Mouse (Mus musculus) skeletal muscle tissue, adult 2 months (tissue): ENCODE measurements around the gene Zfp639.

Source experiments
- DNase-seq: peaks from one replicate; pipeline ENCODE4 v3.0.0-alpha.2; 2012; ENCODE audit warnings: low read depth, low spot score

Zfp639 gene

DNA sequence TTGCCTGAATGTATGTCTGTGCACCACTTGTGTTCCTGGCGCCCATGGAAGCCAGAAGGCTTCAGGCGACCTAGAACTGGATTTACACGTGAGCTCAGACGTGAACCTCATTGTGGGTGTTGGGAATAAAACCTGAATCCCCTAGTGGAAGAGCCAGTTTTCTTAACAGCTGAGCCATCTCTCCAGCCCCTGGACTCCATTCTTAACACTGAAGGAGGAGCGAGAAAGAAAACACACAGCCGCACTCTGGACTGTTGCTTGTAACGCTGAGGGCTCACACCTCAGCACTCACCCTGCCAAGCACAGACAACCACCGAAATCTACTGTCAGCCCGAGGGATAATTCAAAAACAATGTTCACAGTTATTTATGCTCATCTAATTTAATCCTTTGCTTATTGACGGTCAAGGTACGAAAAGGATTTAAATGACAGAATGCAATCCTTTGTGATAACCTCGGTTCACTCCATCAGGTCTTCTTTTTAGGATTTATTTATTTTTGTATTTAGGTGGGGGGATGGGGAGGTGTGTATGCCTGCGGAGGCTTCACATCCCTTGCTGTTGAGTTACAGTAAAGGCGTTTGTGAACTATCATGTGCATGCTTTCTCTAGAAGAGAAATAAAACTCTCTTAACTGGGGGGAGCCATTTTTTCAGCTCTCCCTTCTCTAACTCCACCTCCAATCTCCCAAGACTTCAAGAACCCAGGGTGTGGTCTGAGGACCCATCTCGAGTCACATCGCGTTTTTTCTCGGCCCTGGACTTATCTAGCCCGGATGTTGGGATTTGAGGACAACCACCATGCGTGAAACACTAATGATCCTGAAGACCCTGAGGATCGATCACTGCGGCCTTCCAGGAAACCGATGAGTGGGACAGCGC, at the start of gene Zfp639:
Gene Zfp639, plus strand, starts transcription at position 764 of the 879 bp plus-strand sequence.
- no peak for DNase-seq

DNA sequence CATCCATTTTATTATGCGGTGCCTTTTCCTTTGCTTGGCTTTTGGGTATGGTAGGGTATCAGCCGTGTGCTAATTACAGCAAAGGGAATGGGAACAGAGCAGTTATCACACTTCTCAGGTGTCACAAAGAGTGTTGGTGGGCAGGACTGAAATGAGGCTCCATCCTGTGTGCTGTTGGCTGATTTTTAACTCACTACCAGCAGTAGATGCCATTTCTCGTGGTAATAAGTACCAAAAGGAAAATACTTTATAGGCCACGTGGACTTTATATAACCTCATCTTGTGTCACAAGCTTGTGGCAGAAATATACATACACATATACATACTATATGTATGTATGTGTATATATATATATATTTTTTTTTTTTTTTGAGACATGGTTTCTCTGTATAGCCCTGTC, 42.7 kb upstream of the Zfp639 start:
- no peak for DNase-seq

DNA sequence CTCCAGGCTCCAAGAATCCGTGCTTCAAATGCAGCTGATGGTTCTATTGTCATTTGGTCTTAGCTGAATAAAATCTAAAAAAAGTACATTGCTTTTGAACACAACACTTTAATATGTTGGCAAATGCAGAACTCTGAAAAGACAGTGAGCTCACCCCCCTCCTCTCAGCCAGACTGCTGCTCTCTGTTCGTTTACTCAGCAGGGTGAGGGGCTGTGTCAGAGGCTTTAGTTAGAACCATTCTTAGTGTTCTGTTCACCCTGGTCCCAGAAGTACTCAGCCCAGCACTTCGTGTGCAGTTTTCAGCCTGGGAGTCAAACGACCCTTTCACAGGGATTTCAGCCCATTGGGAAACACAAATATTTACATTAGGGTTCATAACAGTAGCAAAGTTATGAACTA, 41.6 kb upstream of the Zfp639 start:
- DNase-seq: no peak

GRCm38 (mm10) chr3:32470449-32470848, 39.6 kb upstream of the Zfp639 start:
- DNase-seq: no peak

GRCm38 (mm10) chr3:32471098-32471497, 39.0 kb upstream of the Zfp639 start:
- peak; percentile 25 for DNase-seq

- no peak for DNase-seq
Observed at GRCm38 (mm10) chr3:32472191-32472900, 37.7 kb upstream of the Zfp639 start.

DNA sequence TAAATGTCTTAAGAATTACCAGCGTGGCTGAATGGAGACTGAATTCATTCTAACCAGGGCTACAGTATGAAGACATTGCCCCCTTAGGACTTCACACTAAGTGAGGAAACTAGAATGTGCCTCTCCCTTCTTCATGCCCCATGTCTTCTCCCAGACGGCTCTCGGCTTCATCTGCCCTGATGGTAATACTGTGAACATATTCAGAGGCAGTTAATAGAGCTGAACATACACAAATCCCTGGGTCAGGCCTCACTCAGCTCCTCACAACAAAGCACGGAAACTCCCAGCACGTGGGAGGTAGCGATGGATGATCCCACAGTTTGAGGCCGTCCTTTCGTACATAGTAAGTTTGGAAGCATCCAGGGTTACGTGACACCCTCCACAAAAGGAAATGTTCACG, 36.9 kb upstream of the Zfp639 start:
- DNase-seq: no peak

DNA sequence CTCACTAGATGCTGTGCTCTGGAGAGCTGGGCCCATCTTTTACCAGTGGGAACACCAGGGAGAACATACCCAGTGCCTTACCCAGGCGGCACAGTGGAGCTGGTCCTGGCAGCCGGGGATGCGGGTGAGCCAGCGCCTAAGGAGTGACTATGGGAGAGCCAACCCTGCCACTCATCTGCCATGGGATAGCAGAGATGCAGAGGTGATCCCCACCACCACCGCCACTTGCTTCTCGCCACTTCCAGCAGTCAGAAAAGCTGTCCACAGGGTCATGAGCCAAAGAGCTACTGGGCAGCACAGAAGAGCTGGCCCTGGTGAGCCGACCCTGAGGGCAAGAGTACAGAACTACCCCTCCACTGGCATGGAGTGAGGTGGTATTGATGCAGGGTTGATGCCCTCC, 30.1 kb upstream of the Zfp639 start:
- DNase-seq: no peak

GRCm38 (mm10) chr3:32483035-32483434, 27.0 kb upstream of the Zfp639 start:
- DNase-seq: no peak

- DNase-seq: no peak
Observed at GRCm38 (mm10) chr3:32486543-32486942, 23.5 kb upstream of the Zfp639 start.

GRCm38 (mm10) chr3:32488172-32488571, 21.9 kb upstream of the Zfp639 start:
- DNase-seq: no peak

- no peak for DNase-seq
Observed at GRCm38 (mm10) chr3:32490076-32490927, 19.8 kb upstream of the Zfp639 start.

GRCm38 (mm10) chr3:32490928-32491315, 19.1 kb upstream of the Zfp639 start:
- DNase-seq: no peak

- no peak for DNase-seq
Observed at GRCm38 (mm10) chr3:32492097-32493090, 17.7 kb upstream of the Zfp639 start, which contains the start of gene Kcnmb3. Kcnmb3 (minus strand) TSS chr3:32492231.

DNA sequence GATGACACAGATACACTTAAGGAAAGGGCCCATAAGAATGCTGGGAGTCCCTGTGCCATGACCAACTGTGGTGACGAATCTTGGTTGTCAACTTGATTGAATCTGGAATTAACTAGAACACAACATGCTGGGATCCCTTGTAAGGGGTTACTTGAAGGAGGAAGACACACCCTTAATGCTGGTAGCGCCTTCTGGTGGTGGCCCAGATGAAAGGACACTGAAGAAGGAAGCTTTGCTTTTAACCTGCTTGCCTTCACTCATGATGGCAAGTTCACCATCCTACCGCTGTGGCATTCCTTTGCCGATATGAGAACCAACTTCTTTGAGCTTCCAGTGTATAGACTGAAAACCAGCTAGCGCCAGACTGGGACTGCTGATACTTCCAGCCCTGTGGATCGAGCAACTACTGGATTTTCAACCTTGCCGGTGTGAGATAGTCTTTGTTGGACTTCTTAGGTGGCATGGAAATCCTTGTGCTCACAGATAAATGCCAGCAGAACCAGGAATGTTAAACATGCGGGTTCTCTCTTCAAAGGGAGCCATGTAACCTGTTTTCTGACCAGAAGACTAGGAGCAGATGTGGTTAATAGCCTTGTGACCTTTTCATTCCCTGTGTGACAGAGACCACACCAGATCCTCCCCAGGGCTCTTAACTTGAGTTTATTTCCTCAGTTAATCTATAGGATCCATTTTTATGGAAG, 15.5 kb upstream of the Zfp639 start:
- no peak for DNase-seq

GRCm38 (mm10) chr3:32495088-32495770, 14.8 kb upstream of the Zfp639 start:
- DNase-seq: no peak

GRCm38 (mm10) chr3:32495856-32496710, 14.0 kb upstream of the Zfp639 start:
- no peak for DNase-seq

- no peak for DNase-seq
Observed at GRCm38 (mm10) chr3:32496711-32497070, 13.4 kb upstream of the Zfp639 start.

- DNase-seq: no peak
Observed at GRCm38 (mm10) chr3:32500346-32500745, 9.7 kb upstream of the Zfp639 start.
